Mouse (Mus musculus): ENCODE data around the gene Rapgef6.

Gene Rapgef6
- long read RNA-seq, experiment 1, partial matches to known transcripts, result 25 of 37 reads
- long read RNA-seq, experiment 1, other reads (novel, unspliced or antisense), result 7 of 37 reads
- long read RNA-seq, experiment 2, partial matches to known transcripts, result 40 of 52 reads
- long read RNA-seq, experiment 2, other reads (novel, unspliced or antisense), result 11 of 52 reads

- intact Hi-C loops (cut with DNase I), result loop anchor here (5.0 kb wide), 1 partner anchor 85 kb away; the partner anchor contains the start of gene Fnip1
Measured at GRCm38 (mm10) chr11:54522529-54523430, at the start of gene Rapgef6. Gene Rapgef6 (plus strand): TSS chr11:54522847.

- intact Hi-C loops (cut with DNase I), result no loop called here
Measured at GRCm38 (mm10) chr11:54478414-54478813, 44.2 kb upstream of the Rapgef6 start.

- intact Hi-C loops (cut with DNase I), result loop anchor here (10.0 kb wide), 1 partner anchor 181 kb away; the partner anchor contains the start of gene Acsl6
Measured at GRCm38 (mm10) chr11:54486041-54486440, 36.6 kb upstream of the Rapgef6 start.

- intact Hi-C loops (cut with DNase I), result no loop called here
Measured at GRCm38 (mm10) chr11:54491946-54492558, 30.6 kb upstream of the Rapgef6 start.

- intact Hi-C loops (cut with DNase I), result no loop called here
Measured at GRCm38 (mm10) chr11:54492559-54492958, 30.1 kb upstream of the Rapgef6 start.

GRCm38 (mm10) chr11:54499838-54500237 is 22.8 kb upstream of the Rapgef6 start:
- intact Hi-C loops (cut with DNase I), result no loop called here

GRCm38 (mm10) chr11:54502546-54503245 is 20.0 kb upstream of the Rapgef6 start:
- intact Hi-C loops (cut with DNase I), result no loop called here

GRCm38 (mm10) chr11:54513584-54513983 is 9.1 kb upstream of the Rapgef6 start:
- intact Hi-C loops (cut with DNase I), result no loop called here

GRCm38 (mm10) chr11:54521927-54522528 is 619 bp upstream of the Rapgef6 start:
- intact Hi-C loops (cut with DNase I), result loop anchor here (5.0 kb wide), 1 partner anchor 85 kb away; the partner anchor contains the start of gene Fnip1

- intact Hi-C loops (cut with DNase I), result loop anchor here (5.0 kb wide), 1 partner anchor 86 kb away; the partner anchor contains the start of gene Fnip1
Measured at GRCm38 (mm10) chr11:54523431-54524001, 869 bp downstream of the Rapgef6 start.

GRCm38 (mm10) chr11:54528002-54528401 is 5.4 kb downstream of the Rapgef6 start:
- intact Hi-C loops (cut with DNase I), result no loop called here

- intact Hi-C loops (cut with DNase I), result loop anchor here (10.0 kb wide), 1 partner anchor 176 kb away; no protein-coding TSS in a partner anchor
Measured at GRCm38 (mm10) chr11:54530391-54530790, 7.7 kb downstream of the Rapgef6 start.

- intact Hi-C loops (cut with DNase I), result loop anchor here (10.0 kb wide), 1 partner anchor 176 kb away; no protein-coding TSS in a partner anchor
Measured at GRCm38 (mm10) chr11:54530916-54531315, 8.3 kb downstream of the Rapgef6 start.

- intact Hi-C loops (cut with DNase I), result loop anchor here (2.0 to 10.0 kb wide), 2 partner anchors 179 to 227 kb away; no protein-coding TSS in a partner anchor
Measured at GRCm38 (mm10) chr11:54533834-54534233, 11.2 kb downstream of the Rapgef6 start.

- intact Hi-C loops (cut with DNase I), result loop anchor here (2.0 to 10.0 kb wide), 2 partner anchors 180 to 228 kb away; no protein-coding TSS in a partner anchor
Measured at GRCm38 (mm10) chr11:54534871-54535270, 12.2 kb downstream of the Rapgef6 start.

- intact Hi-C loops (cut with DNase I), result loop anchor here (10.0 kb wide), 1 partner anchor 184 kb away; no protein-coding TSS in a partner anchor
Measured at GRCm38 (mm10) chr11:54539031-54539430, 16.4 kb downstream of the Rapgef6 start.

- intact Hi-C loops (cut with DNase I), result loop anchor here (10.0 kb wide), 1 partner anchor 185 kb away; no protein-coding TSS in a partner anchor
Measured at GRCm38 (mm10) chr11:54539486-54539885, 16.8 kb downstream of the Rapgef6 start.

GRCm38 (mm10) chr11:54540328-54540727 is 17.7 kb downstream of the Rapgef6 start:
- intact Hi-C loops (cut with DNase I), result no loop called here

GRCm38 (mm10) chr11:54542414-54542813 is 19.8 kb downstream of the Rapgef6 start:
- intact Hi-C loops (cut with DNase I), result no loop called here

- intact Hi-C loops (cut with DNase I), result no loop called here
Measured at GRCm38 (mm10) chr11:54554970-54555369, 32.3 kb downstream of the Rapgef6 start.
